ENCODE assay signal across 17 mouse cellular contexts in genomic region chr4:117850176-117850575, GRCm38 (mm10). TPM values are rescaled to one million over a fixed set of nuclear protein-coding genes. Genes with fewer than 3 reads are reported as not detected.
DNase-seq lines count a peak whose midpoint lies in the region; ATAC-seq and TF ChIP-seq lines count a peak whose summit lies in the region.
"Had no signal": no experiment of that assay in that cellular context is flagged by ENCODE, and none has a peak within 500 bp of the region (broad histone marks: within the 10 kb centered on the region; RNA-seq: fewer than 3 reads in every experiment).

No protein-coding gene starts in this region.

- ATAC-seq in midbrain, postnatal 0 days (ENCODE audit: low FRiP score) = no peak

- H3K9me3 ChIP-seq in midbrain, postnatal 0 days (ENCODE audit: low read length) = no peaks in the 10 kb centered on the region
- H3K9me3 ChIP-seq: embryonic facial prominence, embryonic 13.5 days; heart, embryonic 15.5 days; limb, embryonic 12.5 days had no signal

- peak overlapping the region; percentile 65 for H3K27ac ChIP-seq in cortical plate, adult 2 months (ENCODE audit: insufficient read depth, low read length)
- peak overlapping the region; percentile 52 for H3K27ac ChIP-seq in midbrain, postnatal 0 days (ENCODE audit: low read depth, low read length)
- H3K27ac ChIP-seq: embryonic facial prominence, embryonic 13.5 days; heart, embryonic 15.5 days; limb, embryonic 12.5 days; macrophage had no signal

- no peak overlapping the region for H3K9ac ChIP-seq in midbrain, postnatal 0 days (replicated peaks; ENCODE audit: low read length, poor library complexity, severe bottlenecking)
- H3K9ac ChIP-seq: embryonic facial prominence, embryonic 13.5 days; heart, embryonic 15.5 days; limb, embryonic 12.5 days; lung, embryonic 14.5 days had no signal

- H3K4me3 ChIP-seq in cortical plate, adult 2 months (ENCODE audit: insufficient read depth, low read length) = no peak overlapping the region; the same call in none of the 2 replicates
- H3K4me3 ChIP-seq in midbrain, postnatal 0 days (ENCODE audit: low read depth, low read length) = no peak overlapping the region
- H3K4me3 ChIP-seq: embryonic facial prominence, embryonic 13.5 days; heart, embryonic 15.5 days; limb, embryonic 12.5 days had no signal

- WGBS in midbrain, postnatal 0 days = 77% methylated on average over 7 of the region's 7 CpGs

- TF ChIP-seq CTCF in cortical plate, adult 2 months (IDR thresholded peaks at IDR 0.05; ENCODE audit: extremely low read depth, insufficient read depth, low read length) = no peak
- TF ChIP-seq CTCF in midbrain, postnatal 0 days (IDR thresholded peaks at IDR 0.05) = no peak

- no peak overlapping the region for H3K4me2 ChIP-seq in midbrain, postnatal 0 days (ENCODE audit: low read depth, low read length, poor library complexity, severe bottlenecking)
- H3K4me2 ChIP-seq: embryonic facial prominence, embryonic 13.5 days; heart, embryonic 15.5 days; limb, embryonic 12.5 days; lung, embryonic 14.5 days had no signal

- DNase-seq in cerebellum, postnatal 36 days = peak; percentile 34 to 38
- no peak for DNase-seq in cerebellum, adult 9-10 months
- DNase-seq in left cerebral cortex, postnatal 4 days = peak; percentile 59
- DNase-seq in left cerebral cortex, adult 18-20 months (ENCODE audit: low spot score in 2 of 2) = no peak
- peak; percentile 46 for DNase-seq in midbrain, postnatal 0 days (ENCODE audit: low spot score)
- no peak for DNase-seq in thymus, postnatal 36 days
- DNase-seq: kidney, adult 9 months; layer of hippocampus, postnatal 36 days; lung, embryonic 14.5 days; right cerebral cortex, postnatal 14 days had no signal

- no peak for TF ChIP-seq POLR2A in cortical plate, adult 2 months (IDR thresholded peaks at IDR 0.05; ENCODE audit: extremely low read depth, insufficient read depth, low read length)

- H3K4me1 ChIP-seq in cortical plate, adult 2 months (ENCODE audit: control insufficient read depth, insufficient read depth, low read length) = 0 out of 2 replicates have a peak, but pooled peaks cover 2% of the 10 kb centered on the region
- no peaks in the 10 kb centered on the region; the same call in 1 of the 2 replicates for H3K4me1 ChIP-seq in midbrain, postnatal 0 days (ENCODE audit: insufficient read depth, low read length)

- intact Hi-C loops in left cerebral cortex, postnatal 4 days (cut with DNase I) = no loop called here

- no peaks in the 10 kb centered on the region for H3K36me3 ChIP-seq in midbrain, postnatal 0 days (ENCODE audit: insufficient read depth, low read length)
- H3K36me3 ChIP-seq: heart, embryonic 15.5 days had no signal

- H3K27me3 ChIP-seq in midbrain, postnatal 0 days (ENCODE audit: insufficient read depth, low read length) = no peaks in the 10 kb centered on the region
- H3K27me3 ChIP-seq: embryonic facial prominence, embryonic 13.5 days; limb, embryonic 12.5 days had no signal

RNA-seq across cellular contexts. Expression of gene Slc6a9, which starts 15.9 kb away (rescaled TPM):
- 10 to 100 TPM; 33.4 to 34.1 TPM for total RNA-seq in left cerebral cortex, postnatal 4 days (2021)
- 10 to 100 TPM; 35.9 to 36.3 TPM for total RNA-seq in left cerebral cortex, adult 18-20 months (2021)
- 50.6 and 56.0 TPM in 2 replicates for polyA plus RNA-seq in cortical plate, adult 2 months (2012; rRNA removed)
- total RNA-seq in midbrain, postnatal 0 days (2014; rRNA removed) = 71.2 and 105 TPM in 2 replicates
- 58.7 and 70.5 TPM in 2 replicates for polyA plus RNA-seq in midbrain, postnatal 0 days (2015; fragmentation: Nextera tagmentation; extraction: Ambion mirVana)
- polyA plus RNA-seq: macrophage had no signal

RNA-seq across cellular contexts. Expression of gene Ccdc24, which starts 22.2 kb away (rescaled TPM):
- total RNA-seq in left cerebral cortex, postnatal 4 days (2021) = 1 to 10 TPM; 6.0 to 8.2 TPM
- total RNA-seq in left cerebral cortex, adult 18-20 months (2021) = under 1 TPM; 0.37 to 0.84 TPM
- polyA plus RNA-seq in cortical plate, adult 2 months (2012; rRNA removed) = 1.4 and 2.1 TPM in 2 replicates
- total RNA-seq in midbrain, postnatal 0 days (2014; rRNA removed) = 2.0 and 9.0 TPM in 2 replicates
- 1.2 and 1.4 TPM in 2 replicates for polyA plus RNA-seq in midbrain, postnatal 0 days (2015; fragmentation: Nextera tagmentation; extraction: Ambion mirVana)
- total RNA-seq: monocyte, adult 5-6 weeks had no signal
- polyA plus RNA-seq: macrophage had no signal

RNA-seq across cellular contexts. Expression of gene B4galt2, which starts 33.1 kb away (rescaled TPM):
- total RNA-seq in left cerebral cortex, postnatal 4 days (2021) = 100 to 1,000 TPM; 168 to 172 TPM
- 10 to 100 TPM; 82.6 to 89.3 TPM for total RNA-seq in left cerebral cortex, adult 18-20 months (2021)
- polyA plus RNA-seq in cortical plate, adult 2 months (2012; rRNA removed) = 119 and 122 TPM in 2 replicates
- total RNA-seq in midbrain, postnatal 0 days (2014; rRNA removed) = 238 and 337 TPM in 2 replicates
- 86.8 and 92.9 TPM in 2 replicates for polyA plus RNA-seq in midbrain, postnatal 0 days (2015; fragmentation: Nextera tagmentation; extraction: Ambion mirVana)
- total RNA-seq: common myeloid progenitor, adult 5-6 weeks; monocyte, adult 5-6 weeks had no signal

RNA-seq across cellular contexts. Expression of gene Atp6v0b, which starts 37.0 kb away (rescaled TPM):
- 100 to 1,000 TPM; 306 to 331 TPM for total RNA-seq in left cerebral cortex, postnatal 4 days (2021)
- 100 to 1,000 TPM; 421 to 464 TPM for total RNA-seq in left cerebral cortex, adult 18-20 months (2021)
- polyA plus RNA-seq in cortical plate, adult 2 months (2012; rRNA removed) = 800 and 801 TPM in 2 replicates
- 607 and 625 TPM in 2 replicates for total RNA-seq in midbrain, postnatal 0 days (2014; rRNA removed)
- polyA plus RNA-seq in midbrain, postnatal 0 days (2015; fragmentation: Nextera tagmentation; extraction: Ambion mirVana) = 667 and 754 TPM in 2 replicates

RNA-seq across cellular contexts. Expression of gene Dph2, which starts 41.7 kb away (rescaled TPM):
- 10 to 100 TPM; 12.9 to 15.1 TPM for total RNA-seq in left cerebral cortex, postnatal 4 days (2021)
- 1 to 10 TPM; 9.2 to 9.8 TPM for total RNA-seq in left cerebral cortex, adult 18-20 months (2021)
- polyA plus RNA-seq in cortical plate, adult 2 months (2012; rRNA removed) = 13.8 and 14.4 TPM in 2 replicates
- total RNA-seq in midbrain, postnatal 0 days (2014; rRNA removed) = 13.8 and 23.3 TPM in 2 replicates
- polyA plus RNA-seq in midbrain, postnatal 0 days (2015; fragmentation: Nextera tagmentation; extraction: Ambion mirVana) = 13.3 and 15.9 TPM in 2 replicates

Comparison
In these comparisons a context has a peak if more than half of its experiments do, and no peak if none do; other contexts are left out.
1. DNase-seq: peak in cerebellum, postnatal 36 days (2 of 2), left cerebral cortex, postnatal 4 days (single experiment) and midbrain, postnatal 0 days (single experiment); none in cerebellum, adult 9-10 months (single experiment), left cerebral cortex, adult 18-20 months (0 of 2) and thymus, postnatal 36 days (0 of 2).